Mouse (Mus musculus) embryonic facial prominence, embryonic 13.5 days (tissue): Measurements from ENCODE around the gene Dvl1. TPM values are rescaled to one million over a fixed set of nuclear protein-coding genes. Genes with fewer than 3 reads are reported as not detected.

Experiments used
- ATAC-seq: fragments of 200-750 bp; cut with Nextera tagmentation; 2 replicates; pipeline ENCODE4 v1.8.0; 2017; ENCODE audit warnings: low read depth; ENCODE audit not compliant: insufficient number of reproducible peaks, insufficient read depth, low FRiP score, low TSS enrichment
- H3K27ac ChIP-seq: fragments of 300-500 bp; sonication (generic); 2 replicates; pipeline ENCODE4 v1.5.1; 2015; ENCODE audit warnings: moderate library complexity, mild to moderate bottlenecking, inconsistent platforms
- H3K27me3 ChIP-seq: fragments of 300-500 bp; sonication (generic); 2 replicates; pipeline ENCODE4 v1.6.1; 2015; ENCODE audit warnings: mild to moderate bottlenecking, inconsistent platforms
- H3K36me3 ChIP-seq: fragments of 300-500 bp; sonication (generic); 2 replicates; pipeline ENCODE4 v1.6.1; 2015; ENCODE audit warnings: mild to moderate bottlenecking, inconsistent platforms
- H3K4me1 ChIP-seq: fragments of 300-500 bp; sonication (generic); 2 replicates; pipeline ENCODE4 v1.6.1; 2015; ENCODE audit warnings: inconsistent platforms
- H3K4me2 ChIP-seq: fragments of 300-500 bp; sonication (generic); 2 replicates; pipeline ENCODE4 v1.6.1; 2015; ENCODE audit warnings: moderate library complexity, mild to moderate bottlenecking, inconsistent platforms
- H3K4me3 ChIP-seq: fragments of 300-500 bp; sonication (generic); 2 replicates; pipeline ENCODE4 v1.5.1; 2015; ENCODE audit warnings: mild to moderate bottlenecking, inconsistent platforms
- H3K9ac ChIP-seq: fragments of 300-500 bp; sonication (generic); 2 replicates; pipeline ENCODE4 v1.6.1; 2015; ENCODE audit warnings: mild to moderate bottlenecking, inconsistent platforms
- H3K9me3 ChIP-seq: fragments of 300-500 bp; sonication (generic); 2 replicates; pipeline ENCODE4 v1.6.1; 2016; ENCODE audit warnings: inconsistent platforms
- WGBS: fragments of 180-500 bp; shearing (Covaris S2); methylation state at CpG from one replicate; pipeline ENCODE4 v1.1.7; 2015; ENCODE audit warnings: mixed read lengths; 5-methylcytosine and 5-hydroxymethylcytosine counted together
- polyA plus RNA-seq: library from polyadenylated mRNA; unstranded; fragments of >200 nt; fragmentation: Nextera tagmentation; extraction: Ambion mirVana; gene quantifications from 2 replicates; pipeline ENCODE4 v1.2.1, GENCODE M21; 2015

Dvl1 gene
- polyA plus RNA-seq, 1 experiment from 2014 or later = 4.0 TPM

GRCm38 (mm10) chr4:155830596-155830995, 16.6 kb upstream of the Dvl1 start:
- whole genome bisulfite sequencing = 57% methylated on average over 8 of the region's 8 CpGs
- peak overlapping the region; percentile 89 for H3K4me2 ChIP-seq
- H3K9me3 ChIP-seq = no peaks in the 10 kb centered on the region
- peaks cover 27% of the 10 kb centered on the region for H3K36me3 ChIP-seq
- H3K4me3 ChIP-seq = peak overlapping the region; percentile 76
- peak overlapping the region; percentile 85; the same call in 1 of the 2 replicates for H3K9ac ChIP-seq
- H3K27me3 ChIP-seq = no peaks in the 10 kb centered on the region
- peak overlapping the region; percentile 13; the same call in 1 of the 2 replicates for H3K27ac ChIP-seq
- H3K4me1 ChIP-seq = peaks cover 25% of the 10 kb centered on the region
- no peak for ATAC-seq

GRCm38 (mm10) chr4:155831205-155831766, 15.9 kb upstream of the Dvl1 start, which contains the start of gene Aurkaip1:
Gene Aurkaip1, plus strand, starts transcription at chr4:155831272.
- peak within 1 kb of the TSS; percentile 76 for H3K4me3 ChIP-seq
- peak within 1 kb of the TSS; percentile 85 for H3K9ac ChIP-seq
- peaks cover 23% of the 10 kb centered on the region for H3K36me3 ChIP-seq
- peak within 1 kb of the TSS; percentile 87 for H3K27ac ChIP-seq
- H3K27me3 ChIP-seq = no peaks in the 10 kb centered on the region
- peak within 1 kb of the TSS; percentile 89 for H3K4me2 ChIP-seq
- H3K9me3 ChIP-seq = no peaks in the 10 kb centered on the region
- H3K4me1 ChIP-seq = peaks cover 25% of the 10 kb centered on the region
- WGBS = under 1% methylated on average over 49 of the region's 49 CpGs
- peak; percentile 85 for ATAC-seq

- peak overlapping the region; percentile 85 for H3K9ac ChIP-seq
- peaks cover 21% of the 10 kb centered on the region for H3K36me3 ChIP-seq
- peak overlapping the region; percentile 89 for H3K4me2 ChIP-seq
- peak overlapping the region; percentile 87 for H3K27ac ChIP-seq
- H3K4me1 ChIP-seq = peaks cover 25% of the 10 kb centered on the region
- ATAC-seq = no peak
- no peaks in the 10 kb centered on the region for H3K27me3 ChIP-seq
- under 1% methylated on average over 25 of the region's 25 CpGs for WGBS
- peak overlapping the region; percentile 76 for H3K4me3 ChIP-seq
- H3K9me3 ChIP-seq = no peaks in the 10 kb centered on the region
Measured at GRCm38 (mm10) chr4:155831831-155832230, 15.4 kb upstream of the Dvl1 start.

- no peaks in the 10 kb centered on the region for H3K27me3 ChIP-seq
- WGBS = 58% methylated on average over 10 of the region's 10 CpGs
Measured at GRCm38 (mm10) chr4:155832321-155832720, 14.9 kb upstream of the Dvl1 start.

GRCm38 (mm10) chr4:155833234-155833633, 14.0 kb upstream of the Dvl1 start:
- peaks cover 30% of the 10 kb centered on the region for H3K4me1 ChIP-seq
- no peaks in the 10 kb centered on the region for H3K9me3 ChIP-seq
- H3K27me3 ChIP-seq = no peaks in the 10 kb centered on the region
- H3K4me3 ChIP-seq = no peak overlapping the region
- H3K27ac ChIP-seq = no peak overlapping the region; the same call in 1 of the 2 replicates
- H3K4me2 ChIP-seq = no peak overlapping the region; the same call in 1 of the 2 replicates
- H3K9ac ChIP-seq = no peak overlapping the region
- peaks cover 9% of the 10 kb centered on the region; the same call in 1 of the 2 replicates for H3K36me3 ChIP-seq
- WGBS = 87% methylated on average over 4 of the region's 4 CpGs
- ATAC-seq = no peak

More at GRCm38 (mm10) chr4:155832321-155832720, 14.9 kb upstream of the Dvl1 start:
- Histone ChIP-seq H3K27ac (peak overlapping the region; percentile 87), H3K36me3 (peaks cover 17% of the 10 kb centered on the region), H3K4me2 (peak overlapping the region; percentile 89), H3K9me3 (no peaks in the 10 kb centered on the region), H3K9ac (peak overlapping the region; percentile 85), H3K4me1 (peaks cover 25% of the 10 kb centered on the region), H3K4me3 (peak overlapping the region; percentile 76)
- ATAC-seq = no peak

GRCm38 (mm10) chr4:155833836-155834235, 13.4 kb upstream of the Dvl1 start:
- WGBS = 39% methylated on average over 2 of the region's 2 CpGs
- Histone ChIP-seq H3K4me2 (peak overlapping the region; percentile 20; the same call in 1 of the 2 replicates), H3K27me3 (no peaks in the 10 kb centered on the region), H3K9me3 (no peaks in the 10 kb centered on the region), H3K4me3 (no peak overlapping the region), H3K27ac (peak overlapping the region; percentile 60), H3K9ac (no peak overlapping the region), H3K36me3 (peaks cover 9% of the 10 kb centered on the region; the same call in 1 of the 2 replicates), H3K4me1 (peaks cover 34% of the 10 kb centered on the region)
- no peak for ATAC-seq

GRCm38 (mm10) chr4:155837404-155838010, 9.7 kb upstream of the Dvl1 start:
- 74% methylated on average over 11 of the region's 11 CpGs for WGBS
- H3K36me3 ChIP-seq = peaks cover 15% of the 10 kb centered on the region
- H3K4me2 ChIP-seq = peak overlapping the region; percentile 14; the same call in 1 of the 2 replicates
- H3K4me3 ChIP-seq = no peak overlapping the region
- H3K4me1 ChIP-seq = peaks cover 56% of the 10 kb centered on the region
- no peak for ATAC-seq
- H3K27me3 ChIP-seq = peaks cover 6% of the 10 kb centered on the region; the same call in 1 of the 2 replicates
- H3K27ac ChIP-seq = peak overlapping the region; percentile 86
- H3K9ac ChIP-seq = no peak overlapping the region
- no peaks in the 10 kb centered on the region for H3K9me3 ChIP-seq

GRCm38 (mm10) chr4:155838187-155839153, 8.7 kb upstream of the Dvl1 start:
- Histone ChIP-seq H3K27me3 (peaks cover 6% of the 10 kb centered on the region; the same call in 1 of the 2 replicates), H3K4me1 (peaks cover 46% of the 10 kb centered on the region), H3K36me3 (peaks cover 17% of the 10 kb centered on the region), H3K9ac (no peak overlapping the region), H3K9me3 (no peaks in the 10 kb centered on the region), H3K4me2 (peak overlapping the region; percentile 94), H3K27ac (peak overlapping the region; percentile 86), H3K4me3 (no peak overlapping the region)
- WGBS = 54% methylated on average over 8 of the region's 8 CpGs
- ATAC-seq = no peak

- peak; percentile 60 for ATAC-seq
- Histone ChIP-seq H3K9ac (peak within 1 kb of the TSS; percentile 75), H3K4me1 (peaks cover 38% of the 10 kb centered on the region), H3K27me3 (peaks cover 6% of the 10 kb centered on the region; the same call in 1 of the 2 replicates), H3K9me3 (no peaks in the 10 kb centered on the region), H3K36me3 (peaks cover 20% of the 10 kb centered on the region), H3K4me3 (peak within 1 kb of the TSS; percentile 56), H3K4me2 (peak within 1 kb of the TSS; percentile 94), H3K27ac (peak within 1 kb of the TSS; percentile 86)
- WGBS = 4% methylated on average over 16 of the region's 16 CpGs
Measured at GRCm38 (mm10) chr4:155839483-155839910, 7.7 kb upstream of the Dvl1 start, which contains the start of gene Mxra8. Gene Mxra8, plus strand, starts transcription at chr4:155839680.

GRCm38 (mm10) chr4:155840076-155841002, 6.9 kb upstream of the Dvl1 start:
- Histone ChIP-seq H3K4me3 (peak overlapping the region; percentile 56), H3K9me3 (no peaks in the 10 kb centered on the region), H3K27ac (peak overlapping the region; percentile 86), H3K36me3 (peaks cover 20% of the 10 kb centered on the region), H3K4me1 (peaks cover 38% of the 10 kb centered on the region), H3K9ac (peak overlapping the region; percentile 75), H3K4me2 (peak overlapping the region; percentile 94), H3K27me3 (peaks cover 6% of the 10 kb centered on the region; the same call in 1 of the 2 replicates)
- ATAC-seq = no peak; the same call in 1 of the 2 replicates
- WGBS = 3% methylated on average over 8 of the region's 8 CpGs
